Mouse (Mus musculus) regulatory T cell (primary cell): ENCODE results near the gene Calhm4.

Experiments used
- in situ Hi-C: fragments of 300-600 bp; cut with MboI, MseI; formaldehyde crosslinking; loops from one replicate; pipeline ENCODE4 v1.15.1; 2025; ENCODE audit warnings: high pct_unique_total_duplicates

Gene Calhm4

DNA sequence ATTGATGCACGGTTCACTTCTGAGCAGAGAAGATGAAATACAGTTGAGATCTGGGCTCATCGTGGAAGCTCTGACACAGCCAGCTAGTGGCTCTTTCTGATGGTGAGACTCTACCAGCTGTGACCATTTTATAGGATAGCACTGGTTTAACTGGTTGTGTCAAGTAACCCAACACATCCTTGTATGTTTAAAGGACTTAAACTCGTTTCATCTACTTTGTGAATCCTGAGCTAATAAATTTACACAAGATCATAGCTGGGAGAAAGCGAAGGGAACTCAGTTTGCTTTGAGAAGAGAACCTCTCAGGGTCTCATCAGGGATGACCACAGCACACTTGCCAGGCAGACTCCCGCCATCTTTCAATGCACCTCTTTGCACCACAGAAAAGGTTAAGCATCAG lies at the start of gene Calhm4:
TSS of gene Calhm4 (minus strand) at position 101 of the 400 bp plus-strand sequence.
- in situ Hi-C loops = loop anchor here (5.0 kb wide), 1 partner anchor 33 kb away; no protein-coding TSS in a partner anchor

DNA sequence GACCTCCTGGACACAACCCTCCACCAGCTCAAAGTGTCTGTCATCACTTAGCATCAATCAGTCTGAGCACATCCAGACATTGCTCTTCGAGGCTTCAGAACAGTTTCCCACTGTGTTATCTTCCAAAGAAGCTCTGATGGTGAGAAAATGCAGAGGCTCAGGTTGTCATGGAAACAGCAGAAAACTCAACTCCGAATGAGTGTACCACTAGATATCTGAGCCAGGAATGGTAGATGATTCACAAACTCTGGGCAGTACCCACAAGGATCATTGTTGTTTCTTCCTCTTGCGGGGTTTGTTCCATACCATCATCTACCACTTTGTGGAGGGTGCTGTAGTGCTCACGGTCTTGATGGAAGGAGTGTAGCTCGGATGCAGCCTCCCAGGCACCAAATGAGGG lies 47.8 kb upstream of the Calhm4 start:
- in situ Hi-C loops = no loop called here

DNA sequence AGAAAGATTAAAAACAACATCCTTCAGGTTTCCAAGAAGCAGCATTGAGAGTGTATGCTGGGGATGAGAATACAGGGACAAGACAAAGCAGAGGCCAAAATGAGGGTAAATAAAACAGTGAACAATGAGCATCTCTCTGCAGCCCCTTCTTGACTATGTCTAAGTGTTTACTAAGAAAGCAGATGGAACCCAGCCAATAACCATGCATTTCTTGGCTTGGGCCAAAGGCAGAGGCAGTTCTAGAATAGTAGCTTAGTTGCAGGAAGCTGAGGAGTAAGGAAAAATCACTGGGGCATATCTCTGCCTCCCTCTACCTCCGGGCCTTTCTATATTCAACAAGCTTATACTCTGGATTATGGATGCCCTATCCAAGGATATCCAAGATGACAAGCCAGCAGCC lies 46.4 kb upstream of the Calhm4 start:
- in situ Hi-C loops = no loop called here

DNA sequence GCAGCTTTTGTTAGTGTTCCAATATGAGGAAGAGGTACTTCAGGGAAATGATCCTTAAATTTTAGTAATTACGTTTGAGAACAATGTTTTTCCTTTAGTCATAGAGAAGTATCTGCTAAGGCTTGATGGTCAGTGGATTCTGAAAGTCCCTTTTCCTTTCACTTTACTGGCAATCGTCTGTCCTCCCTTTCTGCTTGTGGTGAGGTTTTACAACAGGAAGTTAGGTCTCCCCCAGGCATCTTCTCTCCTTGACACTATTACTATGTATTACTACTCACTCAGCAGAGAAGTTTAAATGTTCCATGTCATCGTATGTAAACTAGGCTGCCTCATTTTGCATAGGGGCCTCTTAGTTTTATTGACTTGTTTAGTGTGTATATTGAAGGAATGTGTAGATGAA lies 45.4 kb upstream of the Calhm4 start:
- in situ Hi-C loops = no loop called here

DNA sequence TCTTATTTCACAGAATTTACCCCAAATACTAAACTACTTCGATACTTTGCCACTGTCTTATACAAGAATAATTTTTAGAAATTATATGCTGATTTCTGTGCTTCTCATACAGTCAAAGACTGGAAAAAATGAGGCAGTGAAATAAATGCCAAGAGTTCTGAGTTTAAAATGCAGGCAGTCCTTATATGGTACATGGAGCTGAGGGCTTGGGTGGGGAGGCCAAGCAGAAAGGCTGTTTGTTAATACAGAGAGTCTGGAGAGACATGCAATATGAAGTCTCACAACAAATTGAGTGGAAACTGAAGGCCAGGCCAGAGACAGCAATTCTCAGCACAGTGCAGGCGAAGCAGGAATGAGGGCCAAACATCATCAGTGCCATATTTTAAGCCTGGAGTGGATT lies 44.4 kb upstream of the Calhm4 start:
- in situ Hi-C loops = no loop called here

DNA sequence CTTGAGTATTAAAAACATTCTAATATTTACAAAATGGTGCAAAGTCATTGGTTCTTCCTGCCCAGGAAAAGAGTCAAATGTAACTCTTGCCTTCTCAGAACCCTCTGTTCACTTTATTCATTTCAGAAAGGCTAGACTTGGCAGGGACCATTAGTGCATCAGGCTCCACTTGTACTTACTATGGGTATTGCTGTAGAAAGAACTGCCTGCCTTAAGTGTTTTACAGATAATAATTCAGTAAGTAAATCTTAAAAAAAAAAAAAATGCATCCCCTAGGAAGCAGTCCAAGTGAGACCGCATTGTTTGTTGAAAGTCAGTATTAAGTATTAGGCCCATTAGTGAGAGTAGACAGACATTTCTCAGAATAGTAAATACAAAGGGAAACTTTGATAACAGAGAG lies 42.4 kb upstream of the Calhm4 start:
- in situ Hi-C loops = no loop called here

DNA sequence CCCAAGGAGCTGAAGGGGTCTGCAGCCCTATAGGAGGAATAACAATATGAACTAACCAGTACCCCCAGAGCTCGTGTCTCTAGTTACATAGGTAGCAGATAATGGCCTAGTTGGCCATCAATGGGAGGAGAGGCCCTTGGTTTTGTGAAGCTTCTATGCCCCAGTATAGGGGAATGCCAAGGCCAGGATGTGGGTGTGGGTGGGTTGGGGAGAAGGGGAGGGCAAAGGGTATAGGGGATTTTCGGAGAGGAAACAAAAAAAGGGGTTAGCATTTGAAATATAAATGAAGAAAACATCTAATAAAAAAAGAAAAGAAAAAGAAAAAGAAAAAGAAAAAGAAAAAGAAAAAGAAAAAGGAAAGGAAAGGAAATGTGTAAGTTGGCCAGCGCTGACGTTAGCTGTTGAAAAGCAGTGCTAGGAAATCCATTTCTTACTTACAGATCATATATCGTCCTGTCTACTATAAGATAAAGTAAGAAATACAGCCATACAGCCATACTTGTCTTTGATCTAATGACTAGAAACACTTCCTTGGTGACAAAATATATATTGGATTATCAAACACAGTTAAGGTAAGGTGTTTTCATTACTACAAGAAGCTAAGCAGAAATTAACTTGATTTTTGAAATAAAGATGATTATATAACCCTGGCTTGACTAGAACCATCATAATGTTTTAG lies 30.6 kb upstream of the Calhm4 start:
- in situ Hi-C loops = loop anchor here (5.0 kb wide), 1 partner anchor 32 kb away; the partner anchor contains the start of gene Calhm4

DNA sequence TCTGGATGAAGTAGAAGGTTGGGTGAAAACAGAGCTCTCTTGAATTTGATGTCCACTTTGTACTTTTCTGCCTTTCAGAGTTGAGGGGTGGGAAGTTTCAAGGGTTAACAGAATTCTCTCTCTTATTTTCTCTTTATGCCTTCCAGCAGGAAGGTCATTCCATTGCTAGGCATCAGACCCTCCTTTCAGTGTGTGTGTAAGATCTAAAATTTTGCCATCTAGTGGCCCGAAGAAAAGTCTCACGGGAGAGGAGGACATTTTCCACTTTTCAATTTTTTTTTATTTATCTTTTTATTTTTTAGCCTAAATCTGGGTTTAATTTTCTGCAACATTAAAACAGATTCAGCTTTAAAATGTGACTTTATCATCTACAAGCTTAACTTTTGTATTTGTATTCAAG lies 27.5 kb upstream of the Calhm4 start:
- in situ Hi-C loops = no loop called here

DNA sequence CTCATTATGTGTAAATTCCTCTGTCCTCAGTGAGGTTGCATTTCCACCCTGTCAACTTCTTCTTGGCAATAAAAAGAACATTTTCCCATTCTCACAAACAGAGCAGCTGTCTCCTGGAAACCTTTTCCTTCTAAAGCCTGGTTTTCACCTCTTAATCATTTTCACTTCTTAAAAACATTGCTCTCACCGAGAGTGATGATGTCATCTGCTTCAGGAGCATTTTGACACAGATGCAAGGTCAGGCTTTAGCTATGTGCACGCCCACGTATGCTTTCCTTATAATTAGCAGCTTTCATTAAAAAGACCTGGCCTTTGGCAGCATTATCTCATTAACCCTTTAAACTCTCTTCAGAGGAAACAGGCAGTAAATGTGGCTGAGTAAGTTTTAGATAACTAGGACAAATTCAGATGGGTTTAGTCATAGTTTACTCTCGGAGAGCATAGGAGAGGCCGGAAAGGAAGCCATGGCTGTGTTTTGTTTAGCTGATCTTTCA lies 26.9 kb upstream of the Calhm4 start:
- in situ Hi-C loops = no loop called here

DNA sequence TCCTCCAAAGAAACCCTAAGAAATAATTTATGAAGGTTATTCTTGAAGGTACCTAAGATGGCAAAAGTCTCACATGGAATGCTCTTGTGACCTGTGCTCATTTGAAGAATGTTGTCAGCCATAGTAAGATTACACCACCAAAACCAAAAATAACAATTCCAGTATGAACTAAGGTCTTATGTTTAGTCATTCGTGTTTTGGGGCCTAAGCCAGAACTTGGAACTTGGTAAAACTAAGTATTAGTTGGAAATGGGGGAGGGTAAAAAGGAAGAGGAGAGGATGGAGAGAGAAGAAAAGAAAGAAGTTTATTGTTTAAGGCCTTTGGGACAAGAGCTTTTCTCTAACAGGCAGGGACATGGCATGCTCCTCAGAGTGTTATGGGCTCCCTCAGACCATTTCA lies 25.5 kb upstream of the Calhm4 start:
- in situ Hi-C loops = no loop called here

DNA sequence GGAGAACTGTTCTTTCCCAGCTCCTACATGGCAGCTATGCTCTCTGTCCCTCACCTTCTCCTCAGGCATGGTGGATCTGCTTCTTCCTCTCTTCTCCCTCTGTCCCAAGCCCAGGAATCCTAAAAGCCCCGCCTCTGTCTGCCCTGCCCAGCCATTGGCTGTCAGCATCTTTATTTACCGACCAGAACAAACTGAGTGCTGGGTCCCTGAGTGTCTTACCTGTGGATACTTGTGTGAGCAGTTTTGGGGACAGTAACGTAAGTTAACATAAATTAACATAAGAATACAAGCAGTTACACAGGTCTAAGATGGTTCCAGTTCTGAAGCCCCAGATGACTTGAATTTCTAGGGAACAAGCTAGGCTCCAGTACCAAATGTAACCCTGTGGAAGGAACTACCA lies 22.5 kb upstream of the Calhm4 start:
- in situ Hi-C loops = no loop called here

DNA sequence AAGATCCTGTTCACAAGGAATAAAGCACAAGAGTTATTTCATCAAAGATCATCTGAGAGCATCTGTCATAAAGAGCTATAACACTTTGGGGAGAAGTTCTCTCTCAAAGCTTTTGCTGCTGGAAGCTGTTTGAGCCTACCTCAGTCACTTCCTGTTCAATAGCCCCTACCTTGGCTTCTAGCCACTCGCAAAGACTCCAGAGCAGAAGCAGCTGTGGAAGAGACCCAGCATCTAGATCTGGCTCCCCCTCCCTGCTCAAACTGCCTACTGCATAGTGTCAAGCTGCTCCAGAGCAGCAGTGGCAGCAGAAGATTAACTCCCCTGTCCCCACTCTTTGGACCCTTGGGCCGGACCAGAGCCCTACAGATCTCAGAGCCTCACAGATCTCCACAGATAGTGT lies 9.9 kb upstream of the Calhm4 start:
- in situ Hi-C loops = no loop called here

DNA sequence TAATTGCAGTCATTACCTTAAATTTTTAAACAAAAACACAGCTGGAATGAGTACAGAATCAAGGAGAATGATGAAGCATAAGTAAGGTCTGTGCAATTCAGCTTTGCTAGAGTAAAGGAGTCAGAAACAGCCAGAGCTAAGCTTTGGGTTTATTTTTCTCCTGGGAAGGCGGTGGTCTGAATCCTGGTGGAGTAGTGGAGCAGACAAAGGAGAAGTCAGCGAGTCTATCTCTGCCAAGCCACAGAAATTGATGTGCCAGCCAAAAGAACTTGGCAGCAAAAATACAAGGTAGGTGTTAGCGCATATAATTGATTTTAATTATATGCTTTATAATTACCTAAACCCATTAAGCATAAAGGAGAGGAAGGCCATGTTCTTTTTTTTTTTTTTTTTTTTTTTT lies 6.7 kb downstream of the Calhm4 start, which contains the start of gene Trappc3l:
TSS of gene Trappc3l (plus strand) at position 197 of the 400 bp plus-strand sequence.
- in situ Hi-C loops = no loop called here

DNA sequence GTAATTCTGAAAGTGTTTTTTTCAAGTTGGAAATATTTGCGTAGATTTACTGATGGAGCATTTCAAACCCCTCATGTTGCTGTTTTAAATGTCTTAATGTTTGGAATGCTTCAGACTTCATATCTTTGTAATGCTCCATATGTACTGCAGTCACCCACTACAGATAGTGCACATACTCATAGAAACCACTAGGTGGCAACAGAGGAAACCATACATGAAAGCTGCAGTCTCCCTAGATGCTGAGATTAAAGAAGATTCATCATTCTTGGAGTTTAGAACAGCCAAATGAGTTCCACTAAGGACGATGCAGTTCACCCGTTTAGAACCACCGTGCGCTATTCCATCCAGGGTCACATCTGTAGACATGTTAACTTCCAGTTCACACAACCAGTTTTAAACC lies 7.5 kb downstream of the Calhm4 start:
- in situ Hi-C loops = no loop called here

DNA sequence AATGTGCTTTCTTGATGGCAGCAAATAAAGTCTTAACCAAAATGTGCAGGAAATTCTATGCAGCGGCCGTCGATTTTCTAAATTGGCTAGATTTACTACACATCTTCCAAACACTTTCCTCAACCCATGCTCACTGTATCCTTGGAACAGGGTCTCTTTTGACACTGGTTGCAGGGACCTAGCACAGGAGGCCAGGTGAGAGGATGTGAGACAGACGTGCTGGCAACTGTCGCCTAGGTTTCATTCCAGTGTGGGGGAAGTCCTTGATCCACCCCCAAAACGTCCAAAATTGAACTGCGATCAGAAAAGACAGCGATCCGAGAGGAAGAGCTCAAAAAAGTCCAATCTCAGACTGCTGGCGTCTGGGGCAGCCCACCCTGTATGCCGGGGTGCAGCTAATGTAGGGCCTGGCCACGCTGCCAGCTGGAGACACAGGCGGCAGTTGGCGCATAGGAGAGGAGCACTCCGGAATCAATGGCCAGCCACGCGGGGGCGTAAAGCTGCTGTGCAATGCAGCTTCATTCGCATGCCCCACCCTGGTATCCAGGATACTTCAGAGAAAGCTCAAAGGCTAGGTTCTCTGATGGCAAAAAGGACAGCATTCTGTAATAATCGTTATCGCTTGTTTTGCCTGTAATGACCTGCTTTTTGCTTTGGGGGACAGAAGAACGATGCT lies 10.3 kb downstream of the Calhm4 start:
- in situ Hi-C loops = no loop called here

DNA sequence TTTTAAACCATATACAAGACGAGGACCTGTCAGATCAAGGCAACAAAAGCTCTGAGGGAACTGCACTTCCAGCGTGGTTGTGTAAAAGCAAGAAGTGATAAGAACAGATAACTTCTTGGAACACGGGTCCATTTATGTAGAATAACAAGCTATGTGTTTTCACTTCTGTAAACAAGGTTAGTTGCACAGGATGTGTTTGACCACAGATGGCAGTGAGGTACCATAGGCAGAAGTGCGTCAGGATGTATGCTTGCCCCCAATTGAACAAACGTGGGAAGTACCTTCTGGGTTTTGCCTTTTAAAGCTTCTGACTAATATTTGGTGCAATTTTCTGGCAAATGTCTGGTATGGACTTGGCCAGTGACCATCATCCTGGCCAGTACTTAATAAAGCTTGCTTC lies 13.8 kb downstream of the Calhm4 start:
- in situ Hi-C loops = no loop called here

DNA sequence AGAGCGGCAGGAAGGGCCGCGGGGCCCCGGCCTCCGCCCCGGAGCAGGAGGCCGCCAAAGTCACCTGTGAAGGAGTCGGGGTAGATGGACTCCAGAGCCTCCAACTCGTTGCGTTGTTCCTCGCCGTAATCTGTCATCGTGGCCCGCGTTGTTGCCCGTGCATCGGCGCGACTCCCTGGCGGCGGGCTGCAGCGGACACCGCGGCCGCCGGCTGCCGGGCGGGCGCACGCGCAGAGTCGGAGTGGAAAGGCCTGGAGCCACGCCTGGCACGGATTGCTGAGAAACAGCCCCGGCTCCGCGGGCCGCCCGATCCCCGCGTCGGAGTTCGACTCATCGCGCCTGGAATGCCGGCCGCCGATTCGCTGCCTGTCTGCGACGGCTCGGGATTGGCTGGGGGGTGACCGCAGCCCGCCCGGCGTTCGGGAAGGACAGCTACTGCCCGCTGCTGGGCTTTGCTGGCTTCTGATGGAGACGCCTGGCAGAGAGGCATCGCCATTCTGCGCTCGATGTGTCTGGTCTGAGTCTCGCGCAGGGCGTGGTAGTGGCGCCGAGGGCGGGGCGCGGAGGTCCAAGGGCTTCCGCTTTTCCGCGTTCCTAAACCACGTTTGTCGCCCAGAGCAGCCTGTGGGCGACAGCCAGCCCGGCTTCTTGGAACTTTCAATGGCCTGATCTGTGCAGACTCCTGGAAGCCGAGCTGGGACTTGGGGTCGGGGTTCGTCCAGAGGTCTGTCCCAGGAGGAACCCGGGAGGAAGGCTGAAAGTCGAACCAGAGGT lies 24.6 kb downstream of the Calhm4 start, which contains the start of gene Rwdd1:
TSS of gene Rwdd1 (minus strand) at position 323 of the 774 bp plus-strand sequence.
- in situ Hi-C loops = loop anchor here (5.0 kb wide), 1 partner anchor 278 kb away; the partner anchor contains the start of gene Tspyl4

DNA sequence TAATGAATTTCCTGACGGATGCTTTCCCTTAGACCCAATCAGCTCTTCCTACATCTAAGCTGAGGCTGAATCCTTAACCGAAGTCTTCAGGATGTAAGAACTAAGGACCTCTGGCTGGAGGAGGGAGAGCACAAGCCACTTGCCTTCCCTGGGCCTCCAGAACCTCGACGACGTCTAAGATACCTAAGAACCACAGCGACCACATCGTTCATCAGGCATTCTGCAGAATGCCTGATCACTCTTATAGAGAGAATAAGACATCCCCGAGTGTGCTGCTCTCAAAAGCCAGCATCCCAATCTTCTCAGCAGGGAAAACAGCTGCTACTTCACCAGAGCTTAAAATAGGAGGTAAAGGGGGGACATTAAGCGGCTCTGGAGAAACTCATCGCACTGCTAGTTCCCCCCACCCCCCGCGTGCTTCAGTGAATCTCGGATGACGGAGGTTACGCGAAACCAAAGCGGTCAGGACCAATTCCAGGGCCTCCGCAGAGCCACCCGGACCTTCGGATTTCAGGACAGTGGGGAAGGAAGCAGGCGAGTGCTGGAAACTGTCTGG lies 25.3 kb downstream of the Calhm4 start:
- in situ Hi-C loops = loop anchor here (5.0 kb wide), 1 partner anchor 278 kb away; the partner anchor contains the start of gene Tspyl4

DNA sequence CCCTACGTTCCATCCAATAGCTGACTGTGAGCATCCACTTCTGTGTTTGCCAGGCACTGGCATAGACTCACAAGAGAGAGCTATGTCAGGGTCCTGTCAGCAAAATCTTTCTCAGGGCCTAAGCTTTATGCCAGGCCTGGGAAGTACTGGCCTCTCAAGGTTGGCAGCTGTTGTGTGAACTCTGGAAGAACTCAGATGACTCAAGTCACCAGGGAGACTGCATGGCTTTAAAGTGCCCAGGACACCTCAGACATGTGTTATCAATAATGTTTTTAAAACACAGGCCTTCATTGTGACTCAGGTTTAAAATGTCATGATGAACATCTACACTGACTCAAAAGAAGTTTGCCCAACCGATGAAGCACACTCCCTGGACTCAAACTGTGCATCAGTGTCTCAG lies 30.9 kb downstream of the Calhm4 start:
- in situ Hi-C loops = no loop called here

DNA sequence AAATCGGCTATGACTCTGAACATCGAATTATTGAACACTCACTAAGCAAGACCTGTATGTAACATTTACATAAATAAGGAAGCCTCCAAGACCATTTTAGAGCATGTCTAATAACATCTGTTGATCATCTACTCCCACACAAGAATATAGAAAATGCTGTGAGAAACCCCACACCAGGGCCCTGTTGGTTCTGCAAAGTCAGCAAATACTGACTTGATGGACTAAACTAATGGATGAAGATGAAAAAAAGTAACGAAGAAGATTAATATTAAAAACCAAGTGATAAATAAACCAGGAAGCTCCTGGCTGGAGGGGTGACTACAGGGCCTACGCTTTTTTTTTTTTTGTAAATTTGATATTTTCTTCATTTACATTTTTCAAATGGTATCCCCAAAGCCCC lies 31.5 kb downstream of the Calhm4 start:
- in situ Hi-C loops = no loop called here

DNA sequence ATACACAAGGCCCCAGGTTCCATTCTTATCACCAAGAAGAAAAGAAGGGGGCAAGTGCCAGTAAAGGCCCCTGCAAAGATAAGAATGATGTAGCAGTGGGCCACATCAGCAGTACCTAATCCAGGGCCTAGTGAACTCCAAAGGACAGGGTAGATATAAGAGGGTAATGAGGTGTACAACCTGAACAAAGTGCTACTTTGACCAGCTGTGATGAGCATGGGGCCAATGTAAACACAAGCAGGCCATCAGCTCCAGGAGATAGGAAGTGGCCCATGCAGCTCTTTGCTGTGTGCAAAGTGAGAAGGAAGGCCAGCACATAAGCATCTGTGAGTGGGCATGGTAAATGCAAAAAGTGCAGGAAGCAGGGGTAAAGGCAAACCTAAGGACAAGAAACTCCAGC lies 45.7 kb downstream of the Calhm4 start:
- in situ Hi-C loops = loop anchor here (5.0 kb wide), 1 partner anchor 61 kb away; no protein-coding TSS in a partner anchor

DNA sequence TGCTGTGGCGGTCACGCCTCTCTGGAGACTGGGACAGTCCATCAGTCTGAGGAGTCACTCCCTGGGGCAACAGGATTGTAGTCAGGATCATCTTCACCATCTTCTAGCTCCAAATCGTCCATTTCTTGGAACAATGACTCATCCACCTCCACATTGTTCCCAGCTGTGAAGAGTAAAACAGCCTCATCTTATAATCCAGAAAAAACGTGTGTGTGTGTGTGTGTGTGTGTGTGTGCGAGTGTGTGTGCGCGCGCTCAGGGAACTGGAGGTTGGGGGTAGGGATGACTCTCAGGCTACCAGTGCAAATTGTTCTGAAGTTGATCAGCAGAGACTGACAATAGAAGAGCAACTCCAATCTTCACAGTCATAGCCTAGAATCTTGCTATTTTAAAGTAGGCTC lies 47.4 kb downstream of the Calhm4 start:
- in situ Hi-C loops = loop anchor here (5.0 kb wide), 1 partner anchor 59 kb away; no protein-coding TSS in a partner anchor
